Mouse (Mus musculus) brown adipose tissue, adult 24 weeks (tissue): ENCODE data around the gene Nbeal1. TPM values are rescaled to one million over a fixed set of nuclear protein-coding genes. Genes with fewer than 3 reads are reported as not detected.

Experiments
- polyA plus RNA-seq: library from polyadenylated mRNA; stranded (reverse); fragments of >200 nt; gene quantifications from 2 replicates; pipeline ENCODE4 v1.2.4, GENCODE M21; 2012; ENCODE audit not compliant: missing spikeins, insufficient read depth, insufficient read length

Nbeal1 gene
- polyA plus RNA-seq, 1 experiment, result 8.3 TPM

Other genes starting within 250 kb of the Nbeal1 start
- gene Ica1l, start 137.4 kb upstream of the Nbeal1 start, polyA plus RNA-seq, result not detected in 2 replicates
- 5.0 and 8.2 TPM in 2 replicates for gene Carf, start 82.4 kb upstream of the Nbeal1 start, polyA plus RNA-seq
- gene Wdr12, start 82.0 kb upstream of the Nbeal1 start, polyA plus RNA-seq, result 11.2 and 11.6 TPM in 2 replicates
- 11.9 and 14.0 TPM in 2 replicates for gene Cyp20a1, start 162.7 kb downstream of the Nbeal1 start, polyA plus RNA-seq
- 6.5 and 11.4 TPM in 2 replicates for gene Abi2, start 229.0 kb downstream of the Nbeal1 start, polyA plus RNA-seq